Mouse (Mus musculus) cerebellum, adult 2 months (tissue): ENCODE results near the gene Nacad.

ENCODE experiments used
- CTCF ChIP-seq: fragments of 200-500 bp; IDR thresholded peaks from 2 replicates; pipeline ENCODE4 v1.5.1; 2011; ENCODE audit warnings: low read depth, mild to moderate bottlenecking, control low read depth, low read length, moderate library complexity, borderline replicate concordance; ENCODE audit not compliant: insufficient read depth
- POLR2A ChIP-seq: fragments of 200-500 bp; IDR thresholded peaks from 2 replicates; pipeline ENCODE4 v1.6.1; 2011; ENCODE audit warnings: low read length, control low read depth, borderline replicate concordance; ENCODE audit not compliant: insufficient read depth

DNA sequence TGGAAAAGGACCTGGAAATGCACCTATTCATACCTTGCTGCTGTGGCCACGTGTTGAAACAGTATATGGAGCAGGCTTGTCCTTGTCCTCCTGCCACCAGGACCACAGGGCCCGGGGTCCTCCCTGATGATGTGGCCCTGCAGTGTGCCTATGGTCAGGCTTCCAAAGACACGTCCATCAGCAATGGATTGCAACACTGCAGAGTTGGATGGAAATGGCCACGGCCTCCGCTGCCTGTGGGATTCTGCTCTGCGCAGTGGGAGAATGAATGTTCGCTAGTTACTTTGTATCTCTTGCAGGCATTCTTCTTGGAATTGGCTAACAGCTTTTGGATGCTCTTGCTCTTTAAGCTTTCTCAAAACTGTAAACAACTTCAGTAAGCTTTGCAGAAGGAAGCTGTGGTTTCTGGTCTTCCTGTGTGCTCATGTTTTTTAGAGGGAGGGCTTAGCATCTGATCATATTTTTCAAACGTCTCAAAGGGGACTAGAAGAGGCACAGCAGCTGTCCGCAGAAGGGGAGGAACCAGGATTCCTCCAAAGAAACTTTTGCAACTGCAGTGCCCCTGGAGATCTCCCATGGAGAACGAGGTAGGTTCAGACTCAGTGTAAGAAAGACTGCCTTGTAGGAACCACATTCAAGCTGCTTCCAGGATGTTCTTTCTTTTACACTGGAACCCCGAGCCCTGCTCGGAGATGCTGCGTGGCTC lies 45.0 kb downstream of the Nacad start:
- TF ChIP-seq CTCF (no peak), POLR2A (no peak)
